Mouse (Mus musculus) heart, postnatal 36 days (tissue): ENCODE measurements around the gene Bok. TPM values are rescaled to one million over a fixed set of nuclear protein-coding genes. Genes with fewer than 3 reads are reported as not detected.

Source experiments
- DNase-seq, 2 experiments: peaks; one replicate each; pipeline ENCODE4 v3.0.0; 2021 to 2022
- intact Hi-C: fragments of 180-260 bp; cut with DNase I; formaldehyde crosslinking; loops from one replicate; pipeline ENCODE4 v1.15.1; 2025
- total RNA-seq, 2 experiments: library from RNA; stranded (reverse); gene quantifications; 2 replicates each; pipeline ENCODE4 v1.2.3; 2021

The Bok gene
- total RNA-seq, 2 experiments from 2014 or later: 3.3 to 4.1 TPM

DNA sequence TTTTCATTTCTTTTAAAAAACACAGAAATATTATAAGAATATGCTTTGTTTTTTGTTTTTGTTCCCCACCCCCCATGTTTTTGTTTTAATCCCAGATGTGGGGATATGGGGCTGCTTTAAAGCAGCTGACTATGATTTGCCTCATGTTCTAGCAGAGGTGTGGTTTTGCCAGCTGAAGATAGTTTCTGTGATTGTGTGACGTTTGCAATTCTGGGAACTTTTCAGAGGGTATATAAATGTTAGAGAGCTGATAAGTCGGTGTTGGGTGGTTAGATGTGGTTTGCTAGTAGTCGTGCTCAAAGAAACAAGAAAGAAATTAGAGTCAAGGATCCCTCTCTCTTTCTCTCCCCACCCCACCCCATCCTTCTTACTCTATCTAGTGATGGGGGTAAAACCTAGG lies 50.4 kb downstream of the Bok start:
- DNase-seq: no peak
- intact Hi-C loops: no loop called here

DNA sequence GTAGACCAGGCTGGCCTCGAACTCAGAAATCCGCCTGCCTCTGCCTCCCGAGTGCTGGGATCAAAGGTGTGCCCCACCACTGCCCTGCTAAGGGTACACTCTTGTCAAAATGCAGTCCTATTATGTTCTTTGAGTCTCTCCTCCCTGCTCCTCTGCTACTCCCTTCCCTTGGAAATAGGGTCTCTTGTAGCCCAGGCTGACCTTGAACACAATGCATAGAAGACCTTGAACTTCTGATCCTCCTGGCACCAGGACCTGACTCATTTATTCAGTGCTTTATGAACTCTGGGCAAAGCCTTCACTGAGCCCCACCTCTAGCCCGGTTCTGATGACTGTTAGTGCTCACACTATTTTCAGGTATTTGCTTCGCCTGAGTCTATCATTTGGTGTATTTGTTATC lies 52.3 kb downstream of the Bok start:
- no peak for DNase-seq
- intact Hi-C loops: no loop called here

DNA sequence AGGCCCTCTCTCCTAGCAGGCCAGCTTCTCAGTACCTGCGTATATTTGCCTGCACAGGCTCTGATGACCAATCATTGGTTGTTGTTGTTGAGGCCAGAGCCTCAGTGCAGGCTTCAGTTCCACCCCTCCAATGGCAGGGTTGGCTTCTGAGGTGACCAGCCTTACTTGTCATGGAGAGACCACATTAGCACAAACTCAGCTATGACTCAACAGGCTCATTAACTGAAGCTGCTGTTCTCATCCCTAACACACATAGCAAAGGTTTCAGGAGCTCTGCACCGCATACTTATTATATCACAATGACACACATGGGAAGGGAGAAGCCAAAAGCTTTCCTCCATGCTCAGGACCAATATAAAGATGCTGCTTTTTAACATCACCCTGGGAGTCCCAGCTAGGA lies 55.2 kb downstream of the Bok start:
- DNase-seq: no peak
- intact Hi-C loops: no loop called here

DNA sequence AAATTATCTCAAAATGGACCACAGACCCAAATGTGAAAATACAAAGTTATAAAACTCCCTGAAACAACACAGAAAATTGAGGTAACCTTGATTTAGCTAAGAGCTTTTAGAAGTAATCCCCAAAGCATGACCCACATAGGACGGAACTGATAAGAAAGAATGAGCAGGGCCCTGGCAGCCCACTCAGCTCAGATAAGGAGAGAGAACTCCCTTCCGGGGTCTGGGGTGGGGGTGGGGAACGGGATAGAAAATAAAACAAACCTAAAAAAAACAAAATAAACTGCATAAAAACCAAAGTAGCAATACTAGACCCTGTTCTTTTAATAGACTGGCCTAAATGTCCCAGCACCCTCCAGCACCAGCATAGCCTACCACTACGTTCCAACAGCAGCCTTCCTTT lies 56.5 kb downstream of the Bok start:
- no peak for DNase-seq
- intact Hi-C loops: no loop called here

DNA sequence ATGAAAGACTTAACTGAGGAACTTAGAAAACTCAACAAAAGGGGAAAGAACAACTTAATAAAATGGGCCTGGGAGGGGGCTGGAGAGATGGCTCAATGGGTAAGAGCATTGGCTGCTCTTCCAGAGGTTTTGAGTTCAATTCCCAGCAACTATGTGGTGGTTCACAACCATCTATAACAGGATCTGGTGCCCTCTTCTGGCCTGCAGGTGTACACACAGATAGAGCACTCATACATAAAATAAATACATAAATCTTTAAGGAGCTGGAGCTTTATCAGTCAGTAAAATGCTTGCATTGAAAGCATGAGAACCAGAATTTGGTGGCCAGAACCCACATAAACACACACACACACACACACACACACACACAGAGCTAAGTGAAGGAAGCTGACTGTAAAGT lies 57.5 kb downstream of the Bok start:
- DNase-seq: no peak
- intact Hi-C loops: no loop called here

Other genes with a start within 250 kb of the Bok start
- gene Hdlbp, start 206.8 kb upstream of the Bok start, total RNA-seq: 100 to 1,000 TPM; 568 to 579 TPM
- 10 to 100 TPM; 19.5 to 20.2 TPM for gene Farp2, start 173.6 kb upstream of the Bok start, total RNA-seq
- 100 to 1,000 TPM in 1 of 2 experiments, 10 to 100 TPM in 1; 98.2 to 103 TPM for gene Stk25, start 27.0 kb upstream of the Bok start, total RNA-seq
- 10 to 100 TPM; 38.4 to 39.6 TPM for gene Atg4b, start 65.8 kb downstream of the Bok start, total RNA-seq
- gene Thap4, start 69.2 kb downstream of the Bok start, total RNA-seq: 10 to 100 TPM; 77.9 to 88.1 TPM
- 10 to 100 TPM; 20.9 to 22.0 TPM for gene Dtymk, start 116.3 kb downstream of the Bok start, total RNA-seq
- 10 to 100 TPM; 10.3 to 15.8 TPM for gene Ing5, start 118.3 kb downstream of the Bok start, total RNA-seq
- 10 to 100 TPM; 32.9 to 46.5 TPM for gene D2hgdh, start 139.2 kb downstream of the Bok start, total RNA-seq
- under 1 TPM; 0.11 to 0.31 TPM for gene Gal3st2, start 175.6 kb downstream of the Bok start, total RNA-seq
- gene Gal3st2b, start 232.7 kb downstream of the Bok start, total RNA-seq: under 1 TPM; 0.38 to 0.86 TPM